Mouse (Mus musculus): ENCODE data around the gene Mrps10.

DNA sequence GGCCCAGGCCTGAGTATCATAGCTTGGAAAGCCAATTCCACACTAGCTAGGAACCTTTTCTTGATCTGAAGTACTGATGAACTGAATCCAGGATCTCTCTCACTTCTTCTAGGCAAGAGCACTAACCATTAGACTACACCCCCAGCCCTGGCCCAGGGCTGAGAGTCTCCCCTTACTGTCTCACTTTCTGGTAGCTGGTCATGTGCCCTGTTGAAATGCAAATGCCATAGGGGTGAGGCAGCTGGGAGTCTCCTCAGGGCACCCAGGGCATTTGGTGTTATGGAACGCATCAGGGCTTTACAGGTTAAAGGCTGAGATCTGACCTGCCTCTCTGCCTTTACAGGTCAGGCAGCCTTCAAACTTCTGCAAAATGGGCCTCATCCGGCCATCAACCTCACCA, 51.5 kb downstream of the Mrps10 start:
- no peak for TF ChIP-seq POLR2A (IDR thresholded peaks at IDR 0.05; ENCODE audit: extremely low read depth, insufficient read depth, low read length)
- no peak for TF ChIP-seq CTCF (IDR thresholded peaks at IDR 0.05; ENCODE audit: low read depth, low read length)
